Mouse (Mus musculus) adrenal gland, adult (tissue): Measurements from ENCODE around the gene Gm44790.
"Not testable (repeated sequence)": the region's sequence is repeated elsewhere in the genome, so short reads cannot be mapped to it uniquely, and the experiment has no call there.

ENCODE experiments used
- DNase-seq, 2 experiments: peaks; one replicate each; pipeline ENCODE4 v3.0.0; 2022 to 2023; ENCODE audit warnings: low spot score in 1 of 2; ENCODE audit not compliant: inconsistent age in 2 of 2

Gm44790 gene

GRCm38 (mm10) chr6:86473077-86473476 is 46.6 kb downstream of the Gm44790 start:
- peak; percentile 52 to 83 for DNase-seq

DNA sequence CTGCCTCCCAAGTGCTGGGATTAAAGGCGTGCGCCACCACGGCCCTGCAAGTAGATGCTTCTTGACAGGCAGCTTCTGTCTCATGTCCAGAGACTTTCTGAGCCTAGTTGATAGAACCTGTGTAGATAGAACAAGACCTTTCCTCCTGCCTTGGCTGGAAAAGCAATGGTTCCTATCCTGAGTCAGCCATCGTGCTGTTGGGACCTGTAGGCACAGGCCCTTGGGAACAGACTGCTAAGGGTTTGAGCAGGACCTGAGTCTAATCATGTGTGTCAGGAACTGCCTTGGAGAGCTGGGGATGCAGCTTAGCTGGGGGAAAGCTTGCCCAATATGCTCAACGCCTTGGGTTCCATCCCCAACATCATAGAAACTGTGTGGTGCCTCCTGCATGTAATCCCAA is 47.6 kb downstream of the Gm44790 start:
- DNase-seq: peak; percentile 19 to 54

DNA sequence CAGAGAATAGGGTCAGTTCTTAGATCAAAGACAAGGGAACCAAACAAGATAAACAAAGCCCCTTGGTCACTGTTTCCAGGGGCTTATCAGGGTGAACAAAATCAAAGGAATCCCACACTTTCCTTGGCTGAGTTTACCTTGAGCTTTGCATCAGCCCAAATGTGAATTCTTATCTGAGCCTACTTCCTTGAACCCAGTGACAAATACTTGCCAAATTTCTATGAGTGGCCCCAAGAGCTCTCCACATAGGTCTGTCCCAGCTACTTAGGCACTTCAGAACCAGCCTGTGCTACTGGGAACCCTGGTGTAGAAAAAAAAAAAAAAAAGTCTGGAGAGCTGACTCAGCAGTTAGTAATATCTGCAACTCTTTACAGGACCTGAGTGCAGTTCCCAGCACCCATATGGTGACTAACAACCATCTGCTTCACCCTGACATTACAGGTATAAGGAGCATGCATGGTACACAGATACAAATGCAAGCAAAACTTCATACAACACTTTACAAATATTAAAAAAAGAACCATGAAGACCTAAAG is 48.3 kb downstream of the Gm44790 start:
- no peak for DNase-seq

DNA sequence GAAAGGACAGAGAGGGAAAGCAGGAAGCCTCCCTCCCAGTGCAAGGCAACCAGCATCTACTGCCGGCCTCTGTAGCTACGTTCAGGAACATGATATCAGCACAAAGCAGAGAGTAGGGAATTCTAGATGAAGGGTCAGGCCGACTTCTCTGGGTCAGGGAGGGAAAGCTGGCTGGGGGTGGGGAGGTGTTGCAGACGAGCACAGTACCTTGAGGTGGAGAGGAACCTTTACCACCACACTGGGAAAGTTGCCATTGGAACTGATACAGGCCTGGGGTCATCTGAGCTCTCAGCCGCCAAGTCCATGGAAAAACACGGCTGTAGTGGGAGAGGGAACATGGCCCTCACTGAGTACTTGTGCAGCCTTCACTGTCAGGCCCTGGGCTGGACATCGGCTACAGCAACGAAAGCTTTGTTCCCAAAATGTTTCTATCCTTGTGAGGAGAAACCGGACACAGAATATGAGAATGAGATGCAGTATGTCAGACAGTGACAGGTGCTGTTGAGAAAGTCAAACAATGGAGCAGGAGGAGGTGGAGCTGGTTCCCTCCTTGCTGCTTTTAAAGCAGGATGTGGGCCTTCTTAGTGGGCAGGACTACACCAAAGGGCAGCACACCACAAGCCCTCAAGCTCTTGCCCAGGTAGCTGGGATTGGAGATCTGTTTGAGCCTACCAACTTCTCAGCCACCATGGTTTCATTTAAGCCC is 49.2 kb downstream of the Gm44790 start:
- peak; percentile 32 to 53 for DNase-seq

GRCm38 (mm10) chr6:86476931-86477330 is 50.5 kb downstream of the Gm44790 start:
- DNase-seq: peak; percentile 14 to 74

- DNase-seq: peak; percentile 51 to 80
Observed at GRCm38 (mm10) chr6:86479311-86479710, 52.9 kb downstream of the Gm44790 start.

- DNase-seq: no peak
Observed at GRCm38 (mm10) chr6:86479816-86480188, 53.3 kb downstream of the Gm44790 start.

GRCm38 (mm10) chr6:86480189-86480831 is 53.9 kb downstream of the Gm44790 start:
- DNase-seq: peak; percentile 75 to 91

GRCm38 (mm10) chr6:86481871-86482270 is 55.4 kb downstream of the Gm44790 start:
- DNase-seq: no peak

DNA sequence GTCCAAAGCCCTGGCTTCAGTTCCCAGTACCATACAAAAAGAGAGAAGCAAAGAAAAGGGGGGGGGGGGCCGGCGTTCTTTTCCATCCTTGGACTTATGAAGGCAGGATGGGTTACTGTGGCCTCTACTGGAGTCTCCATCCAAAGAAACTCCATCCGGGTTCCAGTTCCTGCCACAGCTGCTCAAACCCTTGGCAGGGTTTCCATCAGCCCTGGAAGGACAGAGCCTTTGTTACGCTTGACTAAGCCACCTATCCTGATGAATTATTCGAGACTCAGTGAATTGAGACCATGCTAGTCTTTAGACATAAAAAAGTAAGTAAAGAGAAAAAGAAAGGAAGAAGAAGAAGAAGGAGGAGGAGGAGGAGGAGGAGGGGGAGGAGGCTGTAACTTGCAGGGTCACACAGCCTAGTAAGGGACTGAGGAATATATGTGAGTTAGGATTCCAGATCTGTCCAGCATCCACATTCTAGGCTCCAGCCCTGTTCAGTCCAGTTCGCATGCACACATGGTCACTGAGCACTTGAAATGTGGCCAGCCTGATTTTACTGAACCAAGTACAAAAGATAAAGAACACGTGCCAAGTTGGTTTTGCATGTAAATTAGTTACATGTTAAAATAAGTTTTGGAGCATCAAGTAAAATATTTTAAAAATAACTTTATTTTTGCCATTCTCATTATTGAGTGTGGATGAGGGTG is 59.6 kb downstream of the Gm44790 start:
- DNase-seq: no peak

DNA sequence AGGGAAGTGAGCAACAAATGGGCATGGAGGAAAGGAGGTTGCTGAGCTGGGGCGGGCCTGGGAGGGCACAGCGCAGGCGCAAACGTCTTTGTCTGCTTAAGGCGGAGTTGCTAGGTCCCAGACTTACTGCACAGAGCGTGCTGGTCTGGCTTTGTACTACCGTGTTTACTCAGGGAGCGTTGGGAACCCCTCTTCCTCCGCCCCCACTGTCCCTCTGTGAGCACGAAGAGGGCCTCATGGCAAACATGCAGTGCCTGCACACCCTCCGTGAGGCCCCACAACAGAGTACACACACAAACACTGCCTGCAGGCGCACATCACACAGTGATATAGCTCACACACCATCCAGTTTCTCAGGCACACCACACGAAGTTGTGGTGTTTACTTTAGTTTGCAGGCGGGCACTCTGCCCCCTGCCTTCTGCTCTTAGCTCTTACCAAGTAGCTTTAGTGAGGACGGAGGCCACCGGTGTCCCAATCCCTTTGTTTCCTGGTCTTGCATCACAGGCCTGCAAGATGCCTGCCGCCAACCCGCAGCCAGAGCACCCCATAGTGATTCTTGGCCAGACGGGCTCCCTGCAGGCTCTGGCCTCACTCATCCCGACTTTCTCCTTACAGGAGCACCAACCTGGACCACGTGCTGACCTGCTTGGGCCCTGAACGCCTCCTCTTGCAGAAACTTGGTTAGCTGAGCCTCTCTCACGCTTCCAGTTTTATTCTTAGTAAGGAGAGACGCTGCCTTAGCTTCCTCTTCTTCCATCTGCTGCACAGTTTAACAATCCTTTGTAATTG is 61.1 kb downstream of the Gm44790 start:
- peak; percentile 86 to 94 for DNase-seq

DNA sequence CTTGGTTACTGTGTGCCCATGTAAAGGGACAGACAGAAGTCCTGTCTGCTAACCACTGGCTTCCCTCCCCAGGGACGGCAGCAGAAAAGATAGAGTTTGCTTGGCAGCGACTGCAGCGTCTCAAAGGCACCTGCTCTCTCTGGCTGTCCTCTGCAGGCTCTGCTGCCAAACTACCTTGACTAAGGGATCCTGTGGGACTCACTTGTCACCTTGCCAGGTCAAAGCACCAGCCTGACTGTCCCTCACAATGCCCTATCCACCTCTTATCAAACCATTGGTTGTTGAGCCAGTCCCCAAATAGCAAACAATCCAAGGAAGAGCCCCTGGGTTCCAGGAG is 61.7 kb downstream of the Gm44790 start:
- DNase-seq: no peak

DNA sequence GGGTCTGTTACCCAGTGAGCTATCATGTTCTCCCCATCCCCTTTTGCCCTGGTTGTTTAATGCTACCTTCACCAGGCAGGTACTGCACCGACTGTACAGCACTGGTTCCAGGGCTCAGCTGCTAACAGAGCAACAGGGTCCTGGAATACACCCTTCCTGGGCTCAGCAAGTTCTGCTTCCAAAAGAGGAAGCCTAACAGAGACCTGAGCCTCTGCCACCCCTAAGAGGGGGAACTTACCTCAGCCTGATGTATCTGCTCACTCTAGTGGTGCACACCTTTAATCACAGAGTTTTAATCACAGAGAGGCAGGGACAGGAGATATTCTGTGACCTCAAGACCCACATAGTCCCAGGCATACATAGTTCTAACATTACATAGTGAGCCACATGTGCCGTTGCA is 63.5 kb downstream of the Gm44790 start:
- DNase-seq: no peak

DNA sequence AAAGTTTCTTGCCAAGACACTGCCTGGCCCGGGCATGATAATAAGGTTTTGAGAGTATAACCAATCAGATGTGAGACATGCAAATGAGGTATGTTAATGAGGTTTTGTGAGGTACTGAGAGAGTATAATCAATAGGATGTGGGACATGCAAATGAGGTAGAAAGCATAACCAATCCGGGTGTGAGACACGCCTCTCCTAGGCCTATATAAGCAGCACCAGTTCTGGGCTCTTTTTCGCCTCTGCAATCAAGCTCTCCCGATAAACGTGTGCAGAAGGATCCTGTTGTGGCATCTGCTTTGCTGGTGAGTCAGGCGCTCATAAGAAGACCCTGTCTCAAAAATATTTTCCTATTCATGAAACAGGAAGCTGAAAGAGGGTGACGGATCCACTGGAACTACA is 64.0 kb downstream of the Gm44790 start:
- not testable (repeated sequence) for DNase-seq

DNA sequence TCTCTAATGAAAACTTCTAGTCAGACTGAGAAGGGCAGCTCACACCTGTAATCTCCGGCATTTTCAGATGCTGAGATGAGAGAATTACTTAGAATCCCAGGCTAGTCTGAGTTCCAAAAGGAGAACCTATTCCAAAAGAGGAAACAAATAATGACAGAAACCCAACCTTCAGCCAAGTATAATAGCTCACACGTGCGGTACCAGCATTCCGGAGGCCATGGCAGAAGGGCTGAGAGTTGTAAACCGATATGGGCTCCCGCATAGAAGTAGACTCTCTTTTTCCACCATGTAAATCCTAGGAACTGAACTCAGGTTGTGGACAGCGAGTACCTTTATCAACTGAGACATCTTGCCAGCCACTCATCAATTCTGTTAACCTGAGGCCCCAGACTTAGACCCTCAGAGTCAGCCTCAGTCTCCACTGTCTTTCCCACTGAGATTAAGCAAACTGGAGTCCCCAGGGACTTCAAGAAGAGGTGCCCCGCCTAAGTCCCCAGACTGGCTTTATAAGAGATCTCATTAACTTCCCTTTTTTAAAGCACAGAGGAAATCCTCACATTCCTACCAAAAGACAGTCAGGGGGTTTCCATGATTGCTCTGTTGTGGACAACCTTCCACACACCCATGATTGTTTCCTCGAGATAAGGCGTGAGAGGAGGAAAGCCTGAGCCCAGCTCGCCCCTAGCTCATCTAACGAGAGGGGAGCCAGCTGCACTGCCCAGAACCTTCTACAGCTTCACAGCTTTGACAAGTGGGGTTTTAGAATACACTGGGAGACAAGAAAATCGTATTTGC is 67.2 kb downstream of the Gm44790 start:
- DNase-seq: peak in 1 of 2 experiments; percentile 57

DNA sequence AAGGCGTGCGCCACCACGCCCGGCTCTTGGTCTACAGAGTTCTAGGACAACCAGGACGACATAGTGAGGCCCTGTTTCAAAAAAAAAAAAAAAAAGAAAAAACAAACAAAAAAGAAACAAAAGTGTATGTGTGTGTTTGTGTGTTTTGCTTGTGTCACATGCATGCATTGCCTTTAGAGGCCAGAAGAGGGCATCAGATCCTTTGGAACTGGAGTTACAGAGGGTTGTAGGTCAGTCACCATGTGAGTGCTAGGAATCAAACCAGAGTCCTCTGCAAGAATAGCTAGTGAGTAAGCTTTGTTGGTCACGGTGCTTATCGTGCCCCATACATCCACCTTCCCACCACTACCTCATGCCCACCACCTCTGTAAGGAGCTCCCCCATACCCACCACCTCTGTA is 68.3 kb downstream of the Gm44790 start:
- DNase-seq: no peak
